Mouse (Mus musculus) neural tube, embryonic 13.5 days (tissue): ENCODE results near the gene Abcg4. TPM values are rescaled to one million over a fixed set of nuclear protein-coding genes. Genes with fewer than 3 reads are reported as not detected.
"Not testable (repeated sequence)": the region's sequence is repeated elsewhere in the genome, so short reads cannot be mapped to it uniquely, and the experiment has no call there.

Source experiments
- ATAC-seq: fragments of 200-750 bp; cut with Nextera tagmentation; 2 replicates; pipeline ENCODE4 v1.8.0; 2017; ENCODE audit warnings: low read depth, mild to moderate bottlenecking, moderate TSS enrichment, moderate library complexity
- H3K27ac ChIP-seq: fragments of 300-500 bp; sonication (generic); replicated peaks from 2 replicates; pipeline ENCODE4 v1.5.1; 2015; ENCODE audit warnings: moderate library complexity, mild to moderate bottlenecking, inconsistent platforms
- H3K27me3 ChIP-seq: fragments of 300-500 bp; sonication (generic); 2 replicates; pipeline ENCODE4 v1.6.1; 2015; ENCODE audit warnings: mild to moderate bottlenecking, inconsistent platforms
- H3K36me3 ChIP-seq: fragments of 300-500 bp; sonication (generic); 2 replicates; pipeline ENCODE4 v1.6.1; 2015; ENCODE audit warnings: mild to moderate bottlenecking, inconsistent platforms
- H3K4me1 ChIP-seq: fragments of 300-500 bp; sonication (generic); replicated peaks from 2 replicates; pipeline ENCODE4 v1.6.1; 2015; ENCODE audit warnings: inconsistent platforms
- H3K4me2 ChIP-seq: fragments of 300-500 bp; sonication (generic); 2 replicates; pipeline ENCODE4 v1.6.1; 2015; ENCODE audit warnings: inconsistent platforms, mild to moderate bottlenecking, moderate library complexity
- H3K4me3 ChIP-seq: fragments of 300-500 bp; sonication (generic); 2 replicates; pipeline ENCODE4 v1.5.1; 2015; ENCODE audit warnings: mild to moderate bottlenecking, inconsistent platforms
- H3K9ac ChIP-seq: fragments of 300-500 bp; sonication (generic); 2 replicates; pipeline ENCODE4 v1.6.1; 2015; ENCODE audit warnings: moderate library complexity, mild to moderate bottlenecking, inconsistent platforms
- H3K9me3 ChIP-seq: fragments of 300-500 bp; sonication (generic); 2 replicates; pipeline ENCODE4 v1.6.1; 2016; ENCODE audit warnings: inconsistent platforms
- WGBS: fragments of 180-500 bp; shearing (Covaris S2); methylation state at CpG from one replicate; pipeline ENCODE4 v1.1.7; 2015; 5-methylcytosine and 5-hydroxymethylcytosine counted together
- polyA plus RNA-seq: library from polyadenylated mRNA; unstranded; fragments of >200 nt; fragmentation: Nextera tagmentation; extraction: Ambion mirVana; gene quantifications from 2 replicates; pipeline ENCODE4 v1.2.1, GENCODE M21; 2015

The Abcg4 gene
- polyA plus RNA-seq, 1 experiment from 2014 or later = 21.1 TPM

- H3K9ac ChIP-seq = peak overlapping the region; percentile 86
- H3K27me3 ChIP-seq = no peaks in the 10 kb centered on the region
- H3K27ac ChIP-seq = peak overlapping the region; percentile 91
- H3K4me2 ChIP-seq = peak overlapping the region; percentile 66
- peaks cover 39% of the 10 kb centered on the region for H3K36me3 ChIP-seq
- WGBS = 2% methylated on average over 22 of the region's 22 CpGs
- peak; percentile 57 for ATAC-seq
- peak overlapping the region; percentile 79 for H3K4me3 ChIP-seq
- no peaks in the 10 kb centered on the region for H3K9me3 ChIP-seq
- H3K4me1 ChIP-seq = peaks cover 18% of the 10 kb centered on the region
Observed at GRCm38 (mm10) chr9:44327064-44327711, 38.8 kb upstream of the Abcg4 start.

GRCm38 (mm10) chr9:44326371-44327063 lies 38.1 kb upstream of the Abcg4 start:
- Histone ChIP-seq H3K27ac (peak overlapping the region; percentile 91), H3K4me2 (peak overlapping the region; percentile 66), H3K9me3 (no peaks in the 10 kb centered on the region), H3K4me3 (peak overlapping the region; percentile 79), H3K27me3 (no peaks in the 10 kb centered on the region), H3K4me1 (peaks cover 18% of the 10 kb centered on the region), H3K36me3 (peaks cover 34% of the 10 kb centered on the region), H3K9ac (peak overlapping the region; percentile 86)
- ATAC-seq = peak; percentile 93
- WGBS = under 1% methylated on average over 38 of the region's 38 CpGs

- Histone ChIP-seq H3K27ac (peak within 1 kb of the TSS; percentile 91), H3K27me3 (no peaks in the 10 kb centered on the region), H3K4me3 (peak within 1 kb of the TSS; percentile 79), H3K9ac (peak within 1 kb of the TSS; percentile 86), H3K36me3 (peaks cover 28% of the 10 kb centered on the region), H3K9me3 (no peaks in the 10 kb centered on the region), H3K4me2 (peak within 1 kb of the TSS; percentile 66), H3K4me1 (peaks cover 22% of the 10 kb centered on the region)
- no peak for ATAC-seq
- 4% methylated on average over 12 of the region's 12 CpGs for WGBS
Observed at GRCm38 (mm10) chr9:44325768-44326370, 37.5 kb upstream of the Abcg4 start, which contains the start of gene Dpagt1. Gene Dpagt1, plus strand, starts transcription at chr9:44326019.

GRCm38 (mm10) chr9:44325032-44325767 lies 36.8 kb upstream of the Abcg4 start:
- H3K4me3 ChIP-seq = peak overlapping the region; percentile 79
- H3K27me3 ChIP-seq, ATAC-seq, H3K9me3 ChIP-seq: not testable (repeated sequence)
- H3K36me3 ChIP-seq = peaks cover 21% of the 10 kb centered on the region
- H3K4me1 ChIP-seq = peaks cover 27% of the 10 kb centered on the region
- peak overlapping the region; percentile 91 for H3K27ac ChIP-seq
- H3K4me2 ChIP-seq = peak overlapping the region; percentile 66
- peak overlapping the region; percentile 86 for H3K9ac ChIP-seq
- WGBS = 66% methylated on average over 7 of the region's 8 CpGs

- no peak overlapping the region for H3K4me3 ChIP-seq
- no peaks in the 10 kb centered on the region for H3K9me3 ChIP-seq
- no peak overlapping the region for H3K4me2 ChIP-seq
- no peak for ATAC-seq
- H3K27me3 ChIP-seq = no peaks in the 10 kb centered on the region
- H3K9ac ChIP-seq = no peak overlapping the region
- peaks cover 30% of the 10 kb centered on the region for H3K4me1 ChIP-seq
- H3K27ac ChIP-seq = no peak overlapping the region
- H3K36me3 ChIP-seq = peaks cover 11% of the 10 kb centered on the region; the same call in 1 of the 2 replicates
- WGBS = 70% methylated on average over 6 of the region's 6 CpGs
Observed at GRCm38 (mm10) chr9:44324147-44324546, 35.7 kb upstream of the Abcg4 start.

- not testable (repeated sequence) for H3K4me3 ChIP-seq, H3K9me3 ChIP-seq, H3K9ac ChIP-seq, H3K27ac ChIP-seq, H3K4me2 ChIP-seq, H3K27me3 ChIP-seq, H3K36me3 ChIP-seq, ATAC-seq
- 82% methylated on average over 3 of the region's 4 CpGs for WGBS
- H3K4me1 ChIP-seq = peaks cover 34% of the 10 kb centered on the region
Observed at GRCm38 (mm10) chr9:44323656-44324055, 35.2 kb upstream of the Abcg4 start.

- H3K27ac ChIP-seq = peak overlapping the region; percentile 84
- H3K9ac ChIP-seq = peak overlapping the region; percentile 66
- peaks cover 39% of the 10 kb centered on the region for H3K4me1 ChIP-seq
- no peaks in the 10 kb centered on the region for H3K9me3 ChIP-seq
- peak overlapping the region; percentile 88 for H3K4me3 ChIP-seq
- WGBS = 24% methylated on average over 6 of the region's 6 CpGs
- no peaks in the 10 kb centered on the region for H3K27me3 ChIP-seq
- peaks cover 19% of the 10 kb centered on the region for H3K36me3 ChIP-seq
- peak; percentile 20; the same call in 1 of the 2 replicates for ATAC-seq
- H3K4me2 ChIP-seq = peak overlapping the region; percentile 96
Observed at GRCm38 (mm10) chr9:44320799-44321133, 32.4 kb upstream of the Abcg4 start.

- Histone ChIP-seq H3K4me3 (peak within 1 kb of the TSS; percentile 88), H3K27me3 (no peaks in the 10 kb centered on the region), H3K4me2 (peak within 1 kb of the TSS; percentile 96), H3K9ac (peak within 1 kb of the TSS; percentile 96), H3K27ac (peak within 1 kb of the TSS; percentile 84), H3K4me1 (peaks cover 36% of the 10 kb centered on the region), H3K9me3 (no peaks in the 10 kb centered on the region), H3K36me3 (peaks cover 25% of the 10 kb centered on the region)
- under 1% methylated on average over 67 of the region's 67 CpGs for WGBS
- ATAC-seq = peak; percentile 98
Observed at GRCm38 (mm10) chr9:44319887-44320798, 31.7 kb upstream of the Abcg4 start, which contains the start of gene C2cd2l. Gene C2cd2l, minus strand, starts transcription at chr9:44320285.

GRCm38 (mm10) chr9:44319105-44319886 lies 30.9 kb upstream of the Abcg4 start:
- ATAC-seq = no peak; the same call in none of the 2 replicates
- peak overlapping the region; percentile 88 for H3K4me3 ChIP-seq
- peaks cover 33% of the 10 kb centered on the region for H3K36me3 ChIP-seq
- no peaks in the 10 kb centered on the region for H3K9me3 ChIP-seq
- WGBS = 3% methylated on average over 37 of the region's 37 CpGs
- H3K9ac ChIP-seq = peak overlapping the region; percentile 96
- H3K27me3 ChIP-seq = no peaks in the 10 kb centered on the region
- H3K4me2 ChIP-seq = peak overlapping the region; percentile 96
- H3K27ac ChIP-seq = peak overlapping the region; percentile 84
- peaks cover 36% of the 10 kb centered on the region for H3K4me1 ChIP-seq

- Histone ChIP-seq H3K27me3 (no peaks in the 10 kb centered on the region), H3K36me3 (peaks cover 39% of the 10 kb centered on the region), H3K9ac (peak overlapping the region; percentile 96), H3K4me1 (peaks cover 36% of the 10 kb centered on the region), H3K27ac (no peak overlapping the region), H3K4me2 (peak overlapping the region; percentile 96), H3K9me3 (no peaks in the 10 kb centered on the region), H3K4me3 (peak overlapping the region; percentile 88)
- 44% methylated on average over 3 of the region's 3 CpGs for WGBS
- no peak for ATAC-seq
Observed at GRCm38 (mm10) chr9:44318826-44319095, 30.3 kb upstream of the Abcg4 start.
